Mouse (Mus musculus) heart, embryonic 13.5 days (tissue): ENCODE results near the gene Rgl2. TPM values are rescaled to one million over a fixed set of nuclear protein-coding genes. Genes with fewer than 3 reads are reported as not detected.

Experiments used
- ATAC-seq: fragments of 200-750 bp; cut with Nextera tagmentation; 2 replicates; pipeline ENCODE4 v1.8.0; 2017; ENCODE audit warnings: moderate TSS enrichment; ENCODE audit not compliant: insufficient number of reproducible peaks, low FRiP score, low TSS enrichment; ENCODE audit errors: extremely low read depth
- H3K27ac ChIP-seq: fragments of 300-500 bp; sonication (generic); replicated peaks from 2 replicates; pipeline ENCODE4 v1.5.1; 2015; ENCODE audit warnings: moderate library complexity, mild to moderate bottlenecking, inconsistent platforms
- H3K27me3 ChIP-seq: fragments of 300-500 bp; sonication (generic); replicated peaks from 2 replicates; pipeline ENCODE4 v1.6.1; 2015; ENCODE audit warnings: mild to moderate bottlenecking, inconsistent platforms
- H3K36me3 ChIP-seq: fragments of 300-500 bp; sonication (generic); 2 replicates; pipeline ENCODE4 v1.6.1; 2015; ENCODE audit warnings: mild to moderate bottlenecking, inconsistent platforms
- H3K4me1 ChIP-seq: fragments of 300-500 bp; sonication (generic); 2 replicates; pipeline ENCODE4 v1.6.1; 2015; ENCODE audit warnings: inconsistent platforms
- H3K4me2 ChIP-seq: fragments of 300-500 bp; sonication (generic); 2 replicates; pipeline ENCODE4 v1.6.1; 2015; ENCODE audit warnings: inconsistent platforms, mild to moderate bottlenecking, moderate library complexity
- H3K4me3 ChIP-seq: fragments of 300-500 bp; sonication (generic); 2 replicates; pipeline ENCODE4 v1.5.1; 2015; ENCODE audit warnings: moderate library complexity, mild to moderate bottlenecking, inconsistent platforms
- H3K9ac ChIP-seq: fragments of 300-500 bp; sonication (generic); 2 replicates; pipeline ENCODE4 v1.6.1; 2015; ENCODE audit warnings: inconsistent platforms, mild to moderate bottlenecking, moderate library complexity
- H3K9me3 ChIP-seq: fragments of 300-500 bp; sonication (generic); 2 replicates; pipeline ENCODE4 v1.6.1; 2016; ENCODE audit warnings: inconsistent platforms
- WGBS: fragments of 180-500 bp; shearing (Covaris S2); methylation state at CpG from one replicate; pipeline ENCODE4 v1.1.7; 2015; ENCODE audit warnings: mixed read lengths; 5-methylcytosine and 5-hydroxymethylcytosine counted together
- polyA plus RNA-seq: library from polyadenylated mRNA; unstranded; fragments of >200 nt; fragmentation: Nextera tagmentation; extraction: Ambion mirVana; gene quantifications from 2 replicates; pipeline ENCODE4 v1.2.1, GENCODE M21; 2015

Rgl2 gene
- polyA plus RNA-seq, 1 experiment from 2014 or later, result 32.6 TPM

GRCm38 (mm10) chr17:33965082-33965845 lies 35.9 kb downstream of the Rgl2 start:
- H3K36me3 ChIP-seq, result peaks cover 61% of the 10 kb centered on the region
- WGBS, result 90% methylated on average over 16 of the region's 17 CpGs
- ATAC-seq, result no peak

GRCm38 (mm10) chr17:33965846-33966550 lies 36.7 kb downstream of the Rgl2 start:
- Histone ChIP-seq H3K36me3 (peaks cover 54% of the 10 kb centered on the region), H3K4me1 (no peaks in the 10 kb centered on the region), H3K27me3 (peaks cover 3% of the 10 kb centered on the region; the same call in 1 of the 2 replicates)

More at GRCm38 (mm10) chr17:33965082-33965845, 35.9 kb downstream of the Rgl2 start:
- no peak overlapping the region for H3K27ac ChIP-seq
- H3K9me3 ChIP-seq, result no peaks in the 10 kb centered on the region
- H3K4me1 ChIP-seq, result no peaks in the 10 kb centered on the region
- no peak overlapping the region for H3K9ac ChIP-seq
- no peak overlapping the region for H3K4me2 ChIP-seq
- H3K4me3 ChIP-seq, result no peak overlapping the region
- H3K27me3 ChIP-seq, result no peaks in the 10 kb centered on the region

GRCm38 (mm10) chr17:33968489-33968888 lies 39.1 kb downstream of the Rgl2 start:
- peaks cover 4% of the 10 kb centered on the region for H3K27me3 ChIP-seq
- no peaks in the 10 kb centered on the region for H3K9me3 ChIP-seq
- ATAC-seq, result no peak
- H3K4me3 ChIP-seq, result no peak overlapping the region
- no peak overlapping the region for H3K9ac ChIP-seq
- 2% methylated on average over 9 of the region's 9 CpGs for WGBS
- no peak overlapping the region for H3K4me2 ChIP-seq
- H3K27ac ChIP-seq, result no peak overlapping the region
- no peaks in the 10 kb centered on the region for H3K4me1 ChIP-seq
- peaks cover 29% of the 10 kb centered on the region for H3K36me3 ChIP-seq

More at GRCm38 (mm10) chr17:33965846-33966550, 36.7 kb downstream of the Rgl2 start:
- WGBS, result 84% methylated on average over 16 of the region's 16 CpGs
- H3K4me2 ChIP-seq, result no peak overlapping the region
- no peak overlapping the region for H3K4me3 ChIP-seq
- no peaks in the 10 kb centered on the region for H3K9me3 ChIP-seq
- no peak overlapping the region for H3K9ac ChIP-seq
- ATAC-seq, result no peak
- H3K27ac ChIP-seq, result no peak overlapping the region

- no peak overlapping the region for H3K9ac ChIP-seq
- H3K9me3 ChIP-seq, result no peaks in the 10 kb centered on the region
- no peak overlapping the region for H3K4me2 ChIP-seq
- no peak overlapping the region for H3K4me3 ChIP-seq
- no peaks in the 10 kb centered on the region for H3K4me1 ChIP-seq
- H3K36me3 ChIP-seq, result peaks cover 25% of the 10 kb centered on the region
- H3K27me3 ChIP-seq, result peaks cover 8% of the 10 kb centered on the region
- WGBS, result 22% methylated on average over 5 of the region's 5 CpGs
- ATAC-seq, result no peak
- H3K27ac ChIP-seq, result no peak overlapping the region
Measured at GRCm38 (mm10) chr17:33968927-33969326, 39.6 kb downstream of the Rgl2 start.

- 71% methylated on average over 4 of the region's 4 CpGs for WGBS
- Histone ChIP-seq H3K9ac (no peak overlapping the region), H3K4me2 (no peak overlapping the region), H3K4me1 (no peaks in the 10 kb centered on the region), H3K27ac (no peak overlapping the region), H3K9me3 (no peaks in the 10 kb centered on the region), H3K4me3 (no peak overlapping the region), H3K27me3 (peaks cover 13% of the 10 kb centered on the region), H3K36me3 (peaks cover 22% of the 10 kb centered on the region)
- no peak for ATAC-seq
Measured at GRCm38 (mm10) chr17:33969394-33969793, 40.1 kb downstream of the Rgl2 start.

GRCm38 (mm10) chr17:33972691-33973090 lies 43.3 kb downstream of the Rgl2 start:
- Histone ChIP-seq H3K4me1 (peaks cover under 1% of the 10 kb centered on the region; the same call in 1 of the 2 replicates), H3K4me3 (no peak overlapping the region), H3K27ac (no peak overlapping the region), H3K4me2 (0 out of 2 replicates have a peak overlapping the region, but pooled peaks have one; percentile 9), H3K36me3 (no peaks in the 10 kb centered on the region), H3K9ac (no peak overlapping the region), H3K9me3 (no peaks in the 10 kb centered on the region), H3K27me3 (peaks cover 46% of the 10 kb centered on the region)
- 9% methylated on average over 1 of the region's 1 CpGs for WGBS
- no peak for ATAC-seq

- no peak overlapping the region for H3K4me2 ChIP-seq
- no peak for ATAC-seq
- 44% methylated on average over 3 of the region's 3 CpGs for WGBS
- peaks cover 55% of the 10 kb centered on the region for H3K27me3 ChIP-seq
- no peaks in the 10 kb centered on the region for H3K36me3 ChIP-seq
- H3K9ac ChIP-seq, result no peak overlapping the region
- H3K9me3 ChIP-seq, result no peaks in the 10 kb centered on the region
- H3K4me3 ChIP-seq, result no peak overlapping the region
- H3K27ac ChIP-seq, result no peak overlapping the region
- peaks cover 9% of the 10 kb centered on the region for H3K4me1 ChIP-seq
Measured at GRCm38 (mm10) chr17:33973572-33973971, 44.2 kb downstream of the Rgl2 start.

- H3K27ac ChIP-seq, result no peak overlapping the region
- 2% methylated on average over 57 of the region's 57 CpGs for WGBS
- H3K9ac ChIP-seq, result peak overlapping the region; percentile 66
- no peaks in the 10 kb centered on the region for H3K36me3 ChIP-seq
- H3K9me3 ChIP-seq, result no peaks in the 10 kb centered on the region
- H3K4me1 ChIP-seq, result peaks cover 31% of the 10 kb centered on the region
- H3K4me2 ChIP-seq, result peak overlapping the region; percentile 72
- ATAC-seq, result no peak
- peaks cover 72% of the 10 kb centered on the region for H3K27me3 ChIP-seq
- peak overlapping the region; percentile 46 for H3K4me3 ChIP-seq
Measured at GRCm38 (mm10) chr17:33977861-33978557, 48.7 kb downstream of the Rgl2 start.

GRCm38 (mm10) chr17:33978631-33979031 lies 49.3 kb downstream of the Rgl2 start:
- no peaks in the 10 kb centered on the region for H3K9me3 ChIP-seq
- H3K27me3 ChIP-seq, result peaks cover 70% of the 10 kb centered on the region
- WGBS, result 1% methylated on average over 17 of the region's 17 CpGs
- H3K9ac ChIP-seq, result peak overlapping the region; percentile 66
- H3K4me1 ChIP-seq, result peaks cover 31% of the 10 kb centered on the region
- peak; percentile 79 for ATAC-seq
- H3K4me3 ChIP-seq, result peak overlapping the region; percentile 46
- no peaks in the 10 kb centered on the region for H3K36me3 ChIP-seq
- H3K4me2 ChIP-seq, result peak overlapping the region; percentile 72
- no peak overlapping the region for H3K27ac ChIP-seq

- Histone ChIP-seq H3K27ac (no peak overlapping the region), H3K27me3 (peaks cover 61% of the 10 kb centered on the region), H3K4me2 (no peak overlapping the region), H3K9ac (no peak overlapping the region), H3K4me3 (peak overlapping the region; percentile 46; the same call in 1 of the 2 replicates), H3K36me3 (no peaks in the 10 kb centered on the region), H3K4me1 (peaks cover 31% of the 10 kb centered on the region), H3K9me3 (no peaks in the 10 kb centered on the region)
- ATAC-seq, result no peak
- WGBS, result 62% methylated on average over 6 of the region's 6 CpGs
Measured at GRCm38 (mm10) chr17:33979512-33980050, 50.2 kb downstream of the Rgl2 start.
